Mouse (Mus musculus) adrenal gland, postnatal 14 days (tissue): ENCODE results near the gene Tfcp2l1. TPM values are rescaled to one million over a fixed set of nuclear protein-coding genes. Genes with fewer than 3 reads are reported as not detected.

ENCODE experiments used
- total RNA-seq: library from RNA; stranded (reverse); gene quantifications from 2 replicates; pipeline ENCODE4 v1.2.3, GENCODE M21; 2021

Tfcp2l1 gene
- total RNA-seq, 1 experiment from 2014 or later: 0.56 TPM

Other genes with a start within 250 kb of the Tfcp2l1 start
- gene Clasp1, start 238.9 kb upstream of the Tfcp2l1 start, total RNA-seq: 46.3 and 50.9 TPM in 2 replicates